Mouse (Mus musculus): ENCODE measurements around the gene Ccdc63. TPM values are rescaled to one million over a fixed set of nuclear protein-coding genes. Genes with fewer than 3 reads are reported as not detected.

Ccdc63 gene
- total RNA-seq, 2 experiments from 2014 or later, result 0.52 to 3.5 TPM

- peak; percentile 88 for ATAC-seq (replicated peaks; ENCODE audit: poor library complexity)
These were observed 49.6 kb downstream of the Ccdc63 start for GRCm38 (mm10) chr5:122091070-122091469.

DNA sequence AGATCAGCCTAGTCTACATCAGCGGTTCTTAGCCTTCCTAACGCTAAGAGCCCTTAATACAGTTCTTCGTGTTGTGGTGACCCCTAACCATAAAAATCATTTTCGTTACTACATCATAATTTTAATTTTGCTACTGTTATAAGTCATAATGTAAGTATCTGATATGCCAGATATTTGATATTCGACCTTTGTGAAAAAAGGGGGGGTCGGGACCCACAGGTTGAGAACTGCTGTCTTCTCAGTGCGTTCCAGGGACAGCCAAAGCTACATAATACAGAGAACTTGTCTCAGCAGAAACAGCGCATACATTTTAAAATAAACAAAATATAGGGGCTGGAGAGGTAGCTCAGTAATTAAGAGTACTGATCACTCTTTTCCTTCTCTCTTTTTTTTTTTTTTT, 51.0 kb downstream of the Ccdc63 start:
- ATAC-seq (replicated peaks; ENCODE audit: poor library complexity), result no peak

- peak; percentile 90 for ATAC-seq (replicated peaks; ENCODE audit: poor library complexity)
These were observed 51.7 kb downstream of the Ccdc63 start for GRCm38 (mm10) chr5:122088917-122089316.

GRCm38 (mm10) chr5:122086121-122086520, 54.5 kb downstream of the Ccdc63 start:
- ATAC-seq (replicated peaks; ENCODE audit: poor library complexity), result no peak

DNA sequence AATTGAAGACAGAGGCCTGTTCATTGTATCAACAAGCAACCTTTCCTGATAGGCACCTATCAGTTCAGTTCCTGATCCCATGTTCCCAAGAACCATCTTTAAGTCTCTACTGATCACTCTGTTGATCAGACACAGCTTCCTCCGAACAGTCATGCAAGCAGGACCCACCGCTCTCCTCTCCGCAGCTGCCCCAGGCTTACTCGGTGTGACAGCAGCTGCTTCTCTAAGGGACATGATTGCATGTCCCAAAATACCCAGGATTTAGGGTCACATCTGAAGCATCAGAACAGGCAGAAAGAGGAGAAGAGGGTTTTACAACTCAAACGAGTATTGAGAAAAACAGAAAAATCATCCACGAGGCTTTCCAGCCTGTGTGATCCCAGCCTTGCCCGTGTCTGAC, 55.3 kb downstream of the Ccdc63 start:
- no peak for ATAC-seq (replicated peaks; ENCODE audit: poor library complexity)

- no peak for ATAC-seq (replicated peaks; ENCODE audit: poor library complexity)
These were observed 56.2 kb downstream of the Ccdc63 start for GRCm38 (mm10) chr5:122084470-122084869.

GRCm38 (mm10) chr5:122083282-122083681, 57.3 kb downstream of the Ccdc63 start:
- no peak for ATAC-seq (replicated peaks; ENCODE audit: poor library complexity)

GRCm38 (mm10) chr5:122081471-122081870, 59.2 kb downstream of the Ccdc63 start:
- ATAC-seq (replicated peaks; ENCODE audit: poor library complexity), result no peak

DNA sequence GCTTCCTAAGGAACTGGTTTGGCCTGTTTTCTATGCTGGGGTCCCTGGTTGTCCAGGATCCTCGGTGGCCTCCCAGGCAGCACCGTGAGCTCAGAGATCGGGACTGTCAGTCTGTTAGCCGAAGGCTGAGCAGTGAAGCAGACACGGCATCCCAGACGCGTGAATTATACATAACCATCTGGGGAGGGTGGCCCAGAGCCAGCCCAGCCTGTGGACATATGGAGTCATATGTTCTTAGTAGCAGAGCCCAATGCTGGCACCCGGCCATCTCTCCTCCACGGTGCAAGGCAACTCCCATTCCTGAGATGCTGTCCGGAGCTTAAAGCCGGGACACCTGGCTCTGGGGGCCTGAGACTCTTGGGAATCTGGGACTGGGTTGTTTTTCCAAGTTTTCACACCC, 59.7 kb downstream of the Ccdc63 start:
- ATAC-seq (replicated peaks; ENCODE audit: poor library complexity), result no peak

DNA sequence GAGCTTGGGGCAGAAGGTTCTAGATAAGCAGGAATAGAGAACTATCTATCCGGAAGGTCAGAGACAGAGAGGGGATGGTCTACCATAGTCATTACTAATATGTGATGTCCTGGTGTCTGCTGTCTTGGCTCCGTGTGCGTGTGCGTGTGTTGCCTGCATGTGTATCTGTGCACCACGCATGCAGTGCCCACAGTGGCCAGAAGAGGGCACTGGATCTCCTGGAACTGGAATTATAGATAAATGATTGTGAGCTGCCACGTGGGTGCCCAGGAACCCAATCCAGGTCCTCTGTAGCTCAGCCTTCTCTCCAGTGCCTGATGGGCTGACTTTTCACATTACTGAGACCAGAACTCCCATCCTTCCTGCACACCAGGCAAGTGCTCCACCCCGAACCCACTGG, 60.8 kb downstream of the Ccdc63 start:
- ATAC-seq (replicated peaks; ENCODE audit: poor library complexity), result no peak

DNA sequence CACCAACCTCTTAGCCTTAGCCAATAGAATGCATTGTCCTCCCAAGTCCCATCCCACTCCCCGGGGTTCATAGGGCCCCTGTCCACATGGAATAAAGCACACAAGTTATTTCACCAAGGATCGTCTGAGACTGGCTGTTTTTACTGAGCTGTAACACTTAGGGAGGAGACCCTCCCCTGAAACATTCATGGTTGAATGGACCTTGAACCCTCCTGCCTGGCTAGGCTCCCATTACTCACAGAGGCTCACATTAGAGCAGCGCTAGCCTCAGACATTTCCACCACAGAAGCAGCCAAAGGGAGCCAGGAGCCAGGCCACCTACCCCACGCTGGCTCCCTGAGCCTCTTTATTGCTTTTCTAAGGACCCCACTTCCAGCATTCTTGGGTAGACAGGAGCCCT, 63.4 kb downstream of the Ccdc63 start:
- no peak for ATAC-seq (replicated peaks; ENCODE audit: poor library complexity)

- ATAC-seq (replicated peaks; ENCODE audit: poor library complexity), result no peak
These were observed 64.9 kb downstream of the Ccdc63 start for GRCm38 (mm10) chr5:122075736-122076135.

DNA sequence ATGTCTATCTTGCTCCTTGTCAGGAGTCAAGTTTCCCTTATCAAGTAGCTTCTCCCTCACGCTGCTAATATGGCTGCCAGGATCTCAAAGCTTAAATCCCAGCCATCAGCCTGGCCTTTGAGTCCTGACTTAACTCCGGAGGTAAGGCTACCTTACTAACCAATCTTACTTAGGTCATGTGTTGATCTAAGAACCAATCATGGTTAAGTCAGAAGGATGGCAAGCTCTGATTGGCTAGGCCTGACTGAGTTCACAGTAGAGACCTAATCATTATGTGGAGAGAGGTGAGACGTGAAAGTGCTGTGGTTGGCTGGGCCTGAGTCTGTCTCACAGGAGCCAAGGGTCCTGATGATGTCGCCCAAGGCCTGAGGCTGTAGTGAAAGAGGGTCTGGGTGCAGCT, 68.6 kb downstream of the Ccdc63 start:
- ATAC-seq (replicated peaks; ENCODE audit: poor library complexity), result no peak

- ATAC-seq (replicated peaks; ENCODE audit: poor library complexity), result no peak
These were observed 69.4 kb downstream of the Ccdc63 start for GRCm38 (mm10) chr5:122070963-122071800.

- ATAC-seq (replicated peaks; ENCODE audit: poor library complexity), result no peak
These were observed 72.1 kb downstream of the Ccdc63 start for GRCm38 (mm10) chr5:122068563-122068962.

DNA sequence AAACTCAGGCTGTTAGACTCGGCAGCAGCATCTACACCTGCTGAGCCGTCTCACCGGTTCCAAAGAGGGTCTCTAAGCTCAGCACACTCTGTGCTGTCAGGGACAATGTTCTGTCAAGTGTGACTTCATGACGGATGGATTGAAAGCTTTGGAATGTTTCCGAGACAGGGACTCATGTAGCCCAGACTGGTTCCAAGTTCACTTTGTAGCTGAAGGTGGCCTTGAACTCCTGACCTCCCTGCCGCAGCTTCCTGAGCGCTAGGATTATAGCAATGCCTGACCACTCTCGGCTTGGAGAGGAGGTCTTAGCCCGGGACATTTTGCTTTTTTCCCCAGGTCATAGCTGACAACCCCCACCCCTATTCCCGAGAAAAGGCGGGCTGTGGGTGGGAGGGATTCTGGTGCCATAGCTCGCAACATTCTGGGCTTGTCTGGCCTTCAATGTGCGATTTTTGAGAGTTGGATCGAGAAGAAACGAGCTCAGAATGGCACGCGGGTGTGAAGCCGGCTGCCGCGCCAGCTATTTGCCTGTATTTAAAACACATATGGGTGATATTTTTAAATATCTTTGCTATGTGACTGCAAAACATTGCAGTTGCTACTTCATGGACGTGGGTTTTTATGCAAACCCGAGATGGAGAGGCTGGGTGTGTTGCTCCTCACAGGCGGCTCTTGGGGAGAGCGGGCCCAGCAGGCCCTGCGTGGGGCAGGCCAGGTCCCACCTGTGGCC, 77.3 kb downstream of the Ccdc63 start:
- ATAC-seq (replicated peaks; ENCODE audit: poor library complexity), result no peak

- ATAC-seq (replicated peaks; ENCODE audit: poor library complexity), result no peak
These were observed 78.1 kb downstream of the Ccdc63 start for GRCm38 (mm10) chr5:122062479-122062878.

DNA sequence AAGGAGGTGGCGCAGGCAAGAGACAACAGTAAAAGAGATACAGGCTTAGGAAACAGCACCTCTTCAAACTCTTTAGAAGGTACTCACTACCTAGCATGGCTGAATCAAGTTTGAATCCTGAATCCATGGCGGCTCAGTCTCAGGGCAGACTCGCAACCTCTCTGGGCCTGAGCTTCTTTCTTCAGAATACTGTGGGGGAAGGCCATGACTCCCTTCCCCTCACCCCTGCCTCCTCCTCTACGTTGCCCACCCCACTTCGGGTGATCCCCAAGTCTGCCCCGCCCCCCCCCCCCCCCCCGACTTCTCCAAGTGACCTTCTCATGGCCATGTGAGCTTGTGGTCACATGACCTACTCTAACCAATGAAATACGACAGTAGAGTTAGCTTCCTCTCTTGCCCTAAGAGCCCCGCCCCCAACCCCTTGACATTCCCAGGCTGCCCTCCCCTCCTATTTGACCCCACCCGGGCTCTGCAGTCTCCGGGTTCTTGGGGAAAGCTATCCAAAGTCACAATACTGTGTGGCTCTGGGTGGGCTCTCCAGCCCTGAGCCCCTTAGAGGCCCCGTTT, 79.8 kb downstream of the Ccdc63 start:
- no peak for ATAC-seq (replicated peaks; ENCODE audit: poor library complexity)

GRCm38 (mm10) chr5:122059060-122060017, 81.3 kb downstream of the Ccdc63 start:
- ATAC-seq (replicated peaks; ENCODE audit: poor library complexity), result peak; percentile 63

Measured in megakaryocyte progenitor cell, adult 5-6 weeks (primary cell).